Mouse (Mus musculus) T-helper 2 cell (primary cell): ENCODE results near the gene Siglecg.

Experiments used
- in situ Hi-C: fragments of 300-600 bp; cut with MboI, MseI; formaldehyde crosslinking; loops from one replicate; pipeline ENCODE4 v1.15.1; 2025; ENCODE audit warnings: high pct_unique_total_duplicates

Siglecg gene

DNA sequence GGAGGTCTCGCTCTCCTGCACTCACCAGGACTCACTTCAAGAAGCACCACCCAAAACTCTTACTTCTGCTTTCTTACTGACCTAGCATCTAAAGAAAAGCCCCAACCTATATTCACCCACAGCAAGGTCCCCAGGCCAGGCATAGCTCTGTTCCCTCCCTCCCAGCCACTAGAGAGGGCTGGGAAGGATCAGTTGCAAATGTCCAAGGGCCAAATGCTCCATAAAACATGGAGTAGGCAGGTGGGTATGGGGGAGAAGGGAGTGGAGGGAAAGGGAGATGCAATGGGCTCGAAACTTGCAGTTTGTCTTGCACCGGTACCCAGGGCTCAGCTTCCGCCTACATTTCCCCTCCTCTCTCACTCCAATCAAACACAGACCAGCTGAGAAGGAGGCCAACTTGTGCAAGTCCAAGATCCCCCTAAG is at the start of gene Siglecg:
Siglecg (plus strand) TSS at position 74 of the 423 bp plus-strand sequence.
- in situ Hi-C loops: no loop called here

DNA sequence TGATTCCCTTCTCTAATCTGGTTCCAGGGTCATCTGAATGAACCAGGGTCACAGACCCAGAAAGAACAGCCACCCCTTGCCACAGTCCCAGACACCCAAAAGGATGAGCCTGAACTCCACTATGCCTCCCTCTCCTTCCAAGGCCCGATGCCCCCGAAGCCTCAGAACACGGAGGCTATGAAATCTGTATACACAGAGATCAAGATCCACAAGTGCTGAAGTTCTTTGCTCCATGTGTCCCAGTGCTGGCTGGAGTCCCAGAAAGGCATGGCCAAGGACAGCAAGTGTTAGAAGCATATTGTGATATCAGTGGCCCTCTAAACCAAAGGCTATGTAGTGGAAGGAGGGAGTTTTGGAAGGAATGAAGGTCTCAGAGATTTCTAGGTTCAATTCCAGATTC is 49.4 kb upstream of the Siglecg start:
- in situ Hi-C loops: no loop called here

DNA sequence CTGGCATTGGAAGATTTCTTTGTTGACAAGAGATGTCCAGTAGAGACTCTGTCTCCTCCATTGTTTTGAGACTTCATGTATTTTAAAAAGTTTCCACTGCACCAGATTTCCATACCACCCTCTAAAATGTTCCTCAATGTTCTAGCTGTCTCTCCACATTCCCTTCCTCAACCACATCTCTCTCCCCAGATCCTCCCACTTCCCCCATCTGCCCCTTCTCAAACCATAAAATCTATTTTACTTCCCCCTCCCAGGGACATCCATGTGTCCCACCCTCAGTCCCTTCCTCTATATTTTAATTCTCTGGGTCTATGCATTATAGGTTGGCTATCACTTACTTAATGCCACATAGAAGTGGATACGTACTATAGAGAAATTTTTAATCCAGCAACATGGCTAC is 46.6 kb upstream of the Siglecg start:
- in situ Hi-C loops: no loop called here

DNA sequence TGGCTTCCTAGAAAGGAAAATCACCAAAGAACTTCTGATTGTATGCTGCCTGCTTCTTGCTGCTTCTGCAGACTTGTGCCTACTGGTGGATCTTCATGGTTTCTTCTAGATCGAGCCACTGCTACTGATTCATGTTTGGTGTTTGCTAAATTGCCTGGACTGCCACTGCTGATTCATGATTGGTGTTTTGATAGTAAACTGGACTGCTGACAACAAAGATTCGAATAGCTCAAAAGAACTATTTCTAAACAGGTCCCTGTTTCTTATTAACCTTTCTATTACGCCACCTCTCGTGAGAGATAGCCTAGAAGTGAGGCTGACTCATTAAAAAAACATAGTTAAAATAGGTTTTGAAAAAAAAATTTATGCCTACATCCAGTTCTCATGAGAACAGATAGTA is 46.0 kb upstream of the Siglecg start:
- in situ Hi-C loops: no loop called here

DNA sequence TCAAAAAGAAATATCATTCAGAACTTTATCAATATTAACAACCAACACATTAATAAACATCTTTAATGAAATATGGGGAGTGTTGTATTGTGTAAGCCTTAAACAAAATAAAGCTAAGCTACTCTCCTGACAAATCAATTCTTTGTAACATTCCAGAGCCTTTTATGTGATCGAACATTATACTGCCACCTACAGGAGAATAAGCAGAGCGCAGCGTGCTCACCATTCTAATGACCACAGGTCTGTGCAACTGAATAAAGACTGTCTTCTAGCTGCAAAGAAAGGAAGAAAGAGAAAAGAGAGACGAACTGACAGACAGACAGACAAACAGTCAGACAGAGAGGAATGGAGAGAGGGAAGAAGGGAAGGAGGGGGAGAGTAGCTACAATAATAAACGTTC is 29.8 kb upstream of the Siglecg start:
- in situ Hi-C loops: no loop called here

DNA sequence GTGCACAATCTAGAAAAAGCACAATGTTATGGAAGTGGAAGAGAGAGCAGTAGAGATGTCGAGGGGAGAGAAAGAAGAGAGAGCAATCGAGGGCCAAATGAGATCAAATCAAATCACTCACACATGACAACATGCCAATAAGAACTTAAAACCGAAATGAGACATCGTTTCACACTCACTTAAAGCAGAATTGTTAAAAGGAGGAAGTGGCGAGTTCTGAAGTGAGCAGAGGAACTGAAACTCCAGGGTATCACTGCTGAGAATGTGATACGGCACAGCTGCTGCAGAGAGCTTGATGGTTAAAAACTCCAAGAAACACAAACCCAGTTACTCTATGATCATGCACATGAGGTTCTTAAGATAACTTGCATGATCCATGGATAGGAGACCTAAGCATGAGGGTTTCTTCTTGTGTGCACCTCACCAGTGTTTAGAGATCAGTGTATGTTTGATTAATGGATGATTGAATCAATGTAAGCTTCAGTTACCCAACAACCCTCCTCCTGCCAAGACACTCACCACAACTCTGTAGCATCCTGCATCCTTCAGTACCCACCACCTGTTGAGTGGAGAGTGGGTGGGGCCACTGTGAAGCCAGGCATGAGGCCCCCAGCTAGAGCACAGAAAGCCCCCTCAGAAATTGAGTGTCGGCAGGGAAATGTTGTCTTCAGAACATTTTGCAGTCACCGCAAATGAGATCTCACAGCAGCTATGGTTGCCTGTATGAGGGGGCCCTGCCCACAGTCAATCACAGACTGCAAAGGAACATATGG is 15.5 kb upstream of the Siglecg start:
- in situ Hi-C loops: no loop called here

DNA sequence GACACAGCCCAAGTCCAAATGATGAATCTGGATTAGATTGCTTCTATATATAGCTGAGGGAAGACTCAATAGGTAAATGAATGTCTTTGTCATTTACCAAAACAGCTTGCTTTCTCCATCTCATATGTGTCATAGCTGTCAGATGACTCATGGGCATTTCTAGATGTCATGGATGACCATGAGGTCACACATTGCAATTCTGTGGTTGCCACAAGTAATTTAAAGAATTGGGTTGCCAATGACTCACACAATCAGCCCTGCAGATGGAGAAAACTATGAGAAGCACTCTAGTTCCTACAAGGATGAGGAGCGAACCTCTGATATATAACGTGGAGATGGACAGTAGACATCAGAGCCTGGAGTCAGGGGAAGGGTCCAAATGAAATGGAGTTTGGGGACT is 8.5 kb upstream of the Siglecg start:
- in situ Hi-C loops: no loop called here

DNA sequence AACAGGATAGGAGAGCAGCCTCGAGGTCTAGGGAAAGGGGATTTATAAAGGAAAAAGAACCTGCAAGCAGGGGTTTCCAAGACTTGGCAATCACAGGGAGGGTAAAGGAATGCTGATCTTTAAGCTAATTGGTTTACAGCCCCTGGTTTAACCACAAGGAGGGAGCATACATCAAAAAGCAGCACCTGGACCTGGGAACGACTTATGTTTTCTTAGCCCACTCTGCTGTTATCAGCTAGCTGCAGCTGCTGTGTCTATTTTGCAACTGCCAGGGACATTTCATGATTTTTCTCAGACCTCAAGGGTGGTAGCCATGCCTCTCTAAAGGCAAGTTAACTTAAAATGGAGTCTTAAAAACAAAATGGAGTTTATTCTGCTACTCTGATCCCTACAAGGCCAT is 5.3 kb upstream of the Siglecg start:
- in situ Hi-C loops: no loop called here

DNA sequence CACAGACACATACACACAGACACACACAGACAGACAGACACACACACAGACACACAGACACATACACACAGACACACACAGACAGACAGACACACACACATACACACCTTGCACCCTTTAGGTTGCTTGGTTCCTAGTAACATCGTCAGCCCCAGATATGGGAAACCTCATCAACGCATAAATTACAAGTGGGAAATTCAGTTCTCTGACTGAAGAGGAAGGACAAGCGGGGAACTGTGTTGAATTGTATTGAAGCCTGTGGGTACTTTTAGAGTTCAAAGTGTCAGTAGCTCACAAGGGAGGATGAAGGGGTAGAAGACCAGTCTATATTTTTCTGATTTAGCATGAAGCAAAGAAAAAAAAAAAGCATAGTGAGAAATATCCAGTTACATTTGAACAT is 431 bp upstream of the Siglecg start:
- in situ Hi-C loops: no loop called here

DNA sequence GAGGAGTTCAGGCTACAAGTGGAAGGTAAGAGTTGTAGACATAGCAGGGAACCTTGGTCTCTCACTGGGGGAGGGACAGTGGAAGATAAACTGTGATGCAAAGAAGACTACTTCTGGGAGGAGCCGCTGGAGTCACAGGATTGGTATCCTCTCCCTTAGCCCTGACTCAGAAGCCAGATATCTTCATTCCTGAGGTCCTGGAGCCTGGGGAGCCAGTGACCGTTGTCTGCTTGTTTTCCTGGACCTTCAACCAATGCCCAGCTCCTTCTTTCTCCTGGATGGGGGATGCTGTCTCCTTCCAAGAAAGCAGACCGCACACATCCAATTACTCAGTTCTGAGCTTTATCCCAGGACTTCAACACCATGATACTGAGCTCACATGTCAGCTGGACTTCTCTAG is 1.1 kb downstream of the Siglecg start:
- in situ Hi-C loops: no loop called here

DNA sequence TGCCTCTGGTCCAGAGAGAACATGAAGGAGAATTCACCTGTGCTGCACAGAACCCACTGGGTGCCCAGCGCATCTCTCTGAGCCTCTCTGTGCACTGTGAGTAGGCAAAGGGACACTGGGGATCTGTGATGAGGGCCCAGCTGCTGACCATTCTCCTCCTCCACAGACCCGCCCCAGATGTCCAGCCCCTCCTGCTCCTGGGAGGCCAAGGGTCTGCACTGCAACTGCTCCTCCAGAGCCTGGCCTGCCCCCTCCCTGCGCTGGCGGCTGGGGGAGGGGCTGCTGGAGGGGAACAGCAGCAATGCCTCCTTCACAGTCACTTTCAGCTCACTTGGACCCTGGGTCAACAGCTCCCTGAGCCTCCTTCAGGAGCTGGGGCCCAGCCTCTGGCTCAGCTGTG is 3.7 kb downstream of the Siglecg start:
- in situ Hi-C loops: loop anchor here (5.0 kb wide), 1 partner anchor 1381 kb away; no protein-coding TSS in a partner anchor

DNA sequence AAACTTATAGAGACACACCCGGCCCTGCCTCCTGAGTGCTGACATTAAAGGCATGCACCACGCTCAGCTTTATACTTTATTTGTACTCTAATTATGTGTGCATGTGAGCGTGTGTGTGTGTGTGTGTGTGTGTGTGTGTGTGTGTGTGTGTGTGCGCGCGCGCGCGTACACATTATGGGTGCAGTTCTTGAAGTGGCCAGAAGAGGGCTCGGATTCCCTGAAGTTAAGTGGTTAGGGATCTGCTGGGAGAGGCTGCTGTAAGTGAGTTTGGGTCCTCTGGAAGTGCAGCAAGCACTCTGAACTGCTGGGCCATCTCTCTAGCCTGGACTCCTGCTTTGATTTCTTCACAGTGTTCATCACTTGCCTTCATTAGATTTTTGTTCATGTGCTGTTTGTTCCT is 9.3 kb downstream of the Siglecg start:
- in situ Hi-C loops: no loop called here

DNA sequence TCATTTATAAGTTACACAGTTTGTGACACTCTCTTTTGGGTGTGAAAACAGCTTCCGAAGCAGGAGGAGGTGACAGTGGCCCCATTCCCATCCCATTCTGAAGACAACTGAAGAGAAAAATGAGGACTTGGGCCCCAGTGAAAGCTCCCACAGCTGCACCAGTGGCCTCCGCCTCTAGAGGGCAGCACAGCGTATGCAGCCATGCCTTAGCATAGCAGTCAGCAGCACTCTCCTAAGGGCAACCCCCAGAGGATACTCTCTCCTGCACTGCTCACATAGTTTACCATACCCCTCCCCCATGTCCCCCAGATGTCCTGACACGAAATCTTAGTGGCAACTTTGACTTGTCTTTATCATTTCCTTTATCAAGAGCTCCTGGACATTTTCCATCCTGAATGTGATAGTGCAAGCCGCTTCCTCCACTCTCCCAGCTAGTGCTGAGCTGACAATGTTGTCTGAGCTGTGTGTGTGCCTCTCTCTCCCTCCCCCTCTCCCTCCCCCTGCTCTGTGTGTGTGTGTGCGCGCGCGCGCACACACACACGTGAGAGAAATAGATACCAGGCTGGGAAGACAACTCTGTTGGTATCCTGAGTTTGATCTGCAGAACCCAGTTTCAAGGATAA is 15.1 kb downstream of the Siglecg start:
- in situ Hi-C loops: no loop called here

DNA sequence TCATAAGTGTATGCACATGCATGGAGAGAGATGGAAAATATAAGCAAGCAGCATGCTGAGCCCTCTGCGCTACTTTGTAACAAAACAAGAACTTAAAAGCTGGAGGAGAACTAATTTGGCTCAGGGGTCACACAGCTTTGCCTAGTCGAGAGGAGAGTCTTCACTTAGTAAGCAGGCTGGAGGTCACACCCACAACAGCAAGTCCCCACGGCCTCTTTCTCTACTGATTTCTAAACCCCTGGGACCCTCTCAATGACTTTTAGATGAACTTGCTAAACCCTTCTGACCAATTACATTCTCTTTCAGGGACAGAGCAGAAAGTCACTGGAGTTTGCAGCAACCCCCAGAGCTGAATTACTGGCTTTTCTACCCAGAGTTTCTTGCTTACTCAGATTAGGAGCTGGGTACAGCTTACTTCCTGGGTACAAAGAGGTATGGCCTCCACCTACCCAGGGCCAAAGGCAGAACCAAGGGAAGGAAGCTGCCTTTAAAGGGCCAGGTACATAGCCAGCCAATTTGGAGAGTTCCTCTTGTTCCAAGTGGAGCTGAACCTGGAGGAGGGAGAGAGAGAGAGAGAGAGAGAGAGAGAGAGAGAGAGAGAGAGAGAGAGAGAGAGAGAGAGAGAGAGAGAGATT is 16.1 kb downstream of the Siglecg start:
- in situ Hi-C loops: no loop called here

DNA sequence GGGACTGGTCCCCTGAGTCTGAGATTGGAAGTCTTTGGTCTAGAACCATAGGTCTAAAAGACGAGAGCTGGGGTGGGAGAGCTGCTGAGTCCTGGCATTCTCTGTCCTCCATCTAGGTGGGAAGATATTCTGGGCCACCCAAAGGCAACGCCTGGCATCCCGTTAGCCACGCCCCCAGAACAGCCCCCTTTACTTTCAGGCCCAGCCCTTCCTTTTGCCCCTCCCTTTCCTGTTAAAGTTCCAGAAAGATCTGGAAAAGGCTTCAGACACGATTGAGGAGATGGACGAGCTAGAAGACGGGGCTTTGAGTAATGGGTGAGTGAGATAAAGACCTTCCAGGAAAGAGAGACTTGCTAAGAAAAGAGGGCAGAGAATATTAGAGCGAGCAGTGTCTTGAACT is 19.4 kb downstream of the Siglecg start, which contains the start of gene Lim2:
Lim2 (plus strand) TSS at position 265 of the 400 bp plus-strand sequence.
- in situ Hi-C loops: no loop called here

DNA sequence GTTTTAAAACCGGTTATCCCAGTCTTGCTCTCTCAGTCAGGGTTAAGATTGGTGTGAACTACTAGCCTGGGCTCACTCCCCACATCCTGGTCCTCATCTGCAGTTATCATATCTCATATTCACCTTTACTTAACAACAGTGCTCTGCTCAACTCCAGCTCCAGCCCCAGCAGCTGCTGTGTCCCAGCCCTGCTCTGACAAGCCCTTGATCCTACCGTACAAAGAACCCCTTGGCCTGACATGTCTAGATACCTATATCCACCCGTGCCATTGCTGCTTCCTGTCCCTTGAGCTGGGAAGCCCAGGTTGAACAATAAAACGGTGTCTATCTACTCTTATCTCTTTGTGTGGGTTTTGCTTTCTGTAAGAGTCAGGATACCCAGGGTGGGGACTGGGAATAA is 21.5 kb downstream of the Siglecg start:
- in situ Hi-C loops: no loop called here

DNA sequence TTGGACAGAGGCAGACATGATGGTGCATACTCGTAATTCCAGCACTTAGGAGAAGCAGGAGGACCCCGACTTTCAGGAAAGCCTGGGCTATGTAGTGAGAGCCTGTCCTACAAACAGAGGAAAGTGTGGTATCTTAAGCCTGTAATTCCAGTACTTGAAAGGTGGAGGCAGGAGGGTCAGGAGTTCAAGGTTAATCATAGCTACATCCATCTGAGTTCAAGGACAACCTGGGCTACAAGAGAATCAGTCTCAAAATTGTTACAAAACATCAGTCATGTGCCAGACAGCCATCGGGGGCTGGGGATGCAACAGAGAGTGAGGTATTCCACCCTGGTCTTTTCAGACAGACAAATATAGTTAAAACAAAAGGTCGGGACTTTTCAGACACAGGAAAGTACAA is 24.9 kb downstream of the Siglecg start:
- in situ Hi-C loops: no loop called here

DNA sequence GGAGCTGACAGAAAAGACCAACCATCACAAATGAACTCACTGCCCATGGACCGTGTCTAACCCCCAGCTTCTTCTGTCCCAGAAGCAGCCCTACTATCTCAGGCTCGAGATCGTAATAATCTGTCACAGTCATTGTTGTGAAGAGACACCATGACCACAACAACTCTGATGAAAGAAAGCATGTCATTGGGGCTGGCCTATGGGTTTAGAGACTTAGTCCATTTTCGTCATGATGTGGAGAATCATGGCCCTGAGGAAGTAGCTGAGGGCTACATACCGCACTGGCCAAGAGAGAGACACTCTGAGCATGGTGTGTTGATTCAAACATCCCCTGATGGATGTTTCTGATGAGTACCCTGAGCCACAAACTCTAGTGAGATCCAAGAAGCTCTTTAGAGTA is 26.7 kb downstream of the Siglecg start:
- in situ Hi-C loops: no loop called here

DNA sequence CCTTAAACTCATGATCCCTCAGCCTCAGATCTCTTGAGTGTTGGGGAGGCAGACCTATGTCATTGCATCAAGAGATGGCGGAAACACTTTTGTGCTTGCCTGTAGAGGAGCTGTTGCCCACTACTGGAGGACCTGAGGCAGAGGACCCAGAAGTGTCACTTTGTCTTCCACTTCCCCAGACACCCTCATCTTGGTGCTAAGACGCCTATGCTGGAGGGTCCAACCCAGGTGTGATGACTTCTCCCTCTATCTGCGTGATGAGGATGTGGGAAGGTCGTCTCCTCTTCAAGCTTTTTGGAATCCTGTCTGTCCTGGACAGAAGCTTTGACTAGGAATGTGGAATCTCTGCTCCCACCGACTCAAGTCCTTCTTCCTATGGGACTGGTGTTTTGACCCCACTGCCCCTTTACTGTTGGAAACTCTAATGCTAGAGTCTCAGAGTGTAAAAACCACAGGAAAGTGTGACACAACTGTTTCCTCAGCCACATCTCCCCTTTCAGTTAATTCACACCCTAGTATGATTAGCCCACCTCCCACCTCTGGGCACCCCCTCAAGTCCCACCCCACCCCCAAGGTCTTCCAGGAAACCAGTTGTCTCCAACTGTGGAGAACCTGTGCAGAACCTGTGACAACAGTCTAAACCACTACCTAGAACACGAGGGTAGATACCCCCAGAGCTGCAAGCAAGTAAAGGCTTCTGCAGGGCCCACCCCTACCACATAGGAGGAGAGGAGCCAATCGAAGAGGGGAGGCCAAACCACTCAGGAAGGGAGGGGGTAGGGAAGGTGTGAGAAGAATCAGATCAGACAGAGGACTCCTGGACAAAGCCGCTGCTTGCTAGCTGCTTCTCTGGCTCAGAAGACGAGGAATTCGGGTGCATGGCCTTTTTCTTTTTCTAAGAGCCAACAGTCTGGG is 28.6 kb downstream of the Siglecg start, which contains the start of gene Nkg7:
Nkg7 (plus strand) TSS at position 733 of the 915 bp plus-strand sequence.
- in situ Hi-C loops: no loop called here

DNA sequence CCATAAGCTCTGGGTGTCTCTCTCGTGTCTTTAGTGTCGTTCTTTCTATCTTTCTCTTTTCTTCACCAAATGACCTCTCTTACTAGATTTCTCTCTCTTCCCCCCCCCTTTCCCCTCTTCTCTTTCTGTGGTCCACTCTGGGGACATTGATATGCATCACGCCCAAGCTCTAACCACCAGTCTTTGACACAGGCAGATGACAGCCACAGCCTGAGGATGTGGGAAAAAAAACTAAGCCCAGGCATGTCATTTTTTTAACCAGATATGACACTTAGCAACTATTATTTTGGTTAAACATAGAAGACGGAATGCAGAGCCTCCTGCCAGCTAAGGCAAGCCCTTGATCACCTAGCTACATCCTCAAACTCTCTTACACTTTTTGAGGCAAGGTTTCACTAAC is 30.6 kb downstream of the Siglecg start:
- in situ Hi-C loops: no loop called here

DNA sequence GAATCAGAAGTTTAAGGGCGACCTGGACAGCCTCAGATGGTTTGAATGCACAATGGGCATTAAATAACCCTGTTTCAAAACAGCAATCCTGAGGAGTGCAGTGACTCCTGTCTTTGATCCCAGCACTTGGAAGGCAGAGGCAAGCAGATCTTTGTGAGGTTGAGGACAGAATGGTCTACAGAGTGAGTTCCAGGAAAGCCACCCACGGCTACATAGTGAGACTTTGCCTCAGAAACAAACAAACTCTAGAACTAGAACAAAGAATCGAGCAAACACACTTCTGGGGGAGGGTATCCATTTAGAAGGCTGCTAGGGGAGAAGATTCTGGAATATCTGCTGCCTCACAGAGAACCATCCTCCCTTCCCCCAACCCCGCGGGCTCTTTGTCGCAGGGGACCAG is 32.5 kb downstream of the Siglecg start, which contains the start of gene Cldnd2:
Cldnd2 (plus strand) TSS at position 301 of the 400 bp plus-strand sequence.
- in situ Hi-C loops: no loop called here

DNA sequence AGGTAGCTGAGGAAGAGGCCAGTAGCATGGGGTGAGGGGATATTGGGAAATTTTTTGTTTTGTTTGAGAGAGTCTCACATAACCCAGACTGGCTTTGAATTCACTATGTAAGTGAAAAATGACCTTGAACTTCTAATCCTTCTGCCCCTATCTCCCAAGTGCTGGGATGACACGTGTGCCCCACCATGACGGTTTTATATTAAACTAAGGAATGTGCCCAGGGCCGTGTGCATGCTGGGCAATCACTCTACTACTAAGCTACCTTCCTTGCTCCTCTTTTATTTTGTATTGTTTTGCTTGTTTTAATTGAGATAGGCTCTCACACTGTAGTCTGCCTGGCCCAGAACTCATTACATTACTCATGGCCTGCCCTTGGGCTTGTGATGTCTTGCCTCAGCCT is 33.1 kb downstream of the Siglecg start:
- in situ Hi-C loops: no loop called here
